Mouse (Mus musculus): ENCODE data around the gene Ankrd13a.

DNA sequence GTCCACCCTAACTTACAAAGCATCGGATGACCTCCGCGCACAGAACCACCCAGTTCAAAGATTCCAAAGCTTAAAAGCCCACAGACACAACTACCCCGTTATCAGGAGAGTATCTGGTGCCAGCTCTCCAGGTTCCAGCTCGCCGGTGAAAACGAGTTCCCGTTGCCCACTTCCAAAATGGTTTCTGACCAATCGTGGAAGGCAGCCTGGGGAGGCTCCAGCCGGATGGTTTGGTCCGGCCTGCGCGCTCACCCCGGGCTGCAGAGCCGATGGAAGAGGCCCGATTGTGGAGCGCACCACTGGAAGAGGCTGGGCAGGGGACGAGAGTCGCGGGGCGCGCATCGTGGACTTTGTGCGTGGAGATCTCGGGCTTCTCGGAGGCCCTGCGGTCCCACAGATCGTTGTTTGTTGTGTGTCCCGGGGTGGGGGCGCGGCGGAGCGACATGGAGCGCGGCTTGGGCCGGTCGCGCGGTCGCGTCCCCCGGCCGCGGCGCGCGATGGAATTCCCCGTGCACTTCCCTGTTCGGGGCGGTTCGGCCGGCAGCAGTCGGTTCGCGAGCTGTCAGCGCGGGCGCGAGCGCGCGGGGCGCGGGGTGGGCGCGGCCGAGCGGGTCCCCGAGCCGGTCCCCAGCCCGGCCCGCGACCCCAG is at the start of gene Ankrd13a:
- peak; percentile 56; the same call in 1 of the 2 replicates for TF ChIP-seq EP300 (IDR thresholded peaks at IDR 0.05; ENCODE audit: low read depth)
- no peak for TF ChIP-seq CTCF (IDR thresholded peaks at IDR 0.05; ENCODE audit: low read depth)
